Mouse (Mus musculus) G1E (cell line): ENCODE data around the gene Lsm2. TPM values are rescaled to one million over a fixed set of nuclear protein-coding genes. Genes with fewer than 3 reads are reported as not detected.

Source experiments
- ATAC-seq: 2 replicates; pipeline ENCODE4 v1.8.0; 2016; ENCODE audit warnings: mild to moderate bottlenecking; ENCODE audit not compliant: insufficient number of reproducible peaks, poor library complexity, low FRiP score, severe bottlenecking; ENCODE audit errors: extremely low read depth
- DNase-seq: peaks from one replicate; pipeline ENCODE4 v3.0.0; 2012; ENCODE audit warnings: low spot score
- H3K27me3 ChIP-seq: 2 replicates; pipeline ENCODE4 v1.6.1; 2012; ENCODE audit warnings: mild to moderate bottlenecking, low read length, inconsistent platforms; ENCODE audit not compliant: insufficient read depth
- H3K36me3 ChIP-seq: replicated peaks from 2 replicates; pipeline ENCODE3; 2012; ENCODE audit warnings: mild to moderate bottlenecking, inconsistent platforms
- H3K4me1 ChIP-seq: 2 replicates; pipeline ENCODE4 v1.6.1; 2012; ENCODE audit warnings: low read depth, low read length, inconsistent platforms, mixed read lengths; ENCODE audit not compliant: insufficient read depth
- H3K4me3 ChIP-seq: 2 replicates; pipeline ENCODE4 v1.5.1; 2012; ENCODE audit warnings: low read depth, mild to moderate bottlenecking, inconsistent platforms, low read length, moderate library complexity, mixed read lengths
- H3K9me3 ChIP-seq: replicated peaks from 2 replicates; pipeline ENCODE4 v1.6.1; 2012; ENCODE audit warnings: inconsistent platforms
- CTCF ChIP-seq: IDR thresholded peaks from 2 replicates; pipeline ENCODE4 v1.5.1; 2012; ENCODE audit warnings: low read depth, low read length, inconsistent platforms, mixed read lengths
- GATA1 ChIP-seq: IDR thresholded peaks from 2 replicates; pipeline ENCODE4 v1.6.1; 2012; ENCODE audit warnings: borderline replicate concordance, low read length, inconsistent platforms, mixed read lengths
- GATA2 ChIP-seq: IDR thresholded peaks from 2 replicates; pipeline ENCODE4 v1.6.1; 2012; ENCODE audit warnings: low read depth, low read length, inconsistent platforms, borderline replicate concordance
- POLR2AphosphoS5 ChIP-seq: IDR thresholded peaks from 2 replicates; pipeline ENCODE4 v1.6.1; 2012; ENCODE audit warnings: low read depth, low read length, inconsistent platforms; ENCODE audit not compliant: insufficient replicate concordance
- TAL1 ChIP-seq: conservative IDR thresholded peaks from 2 replicates; pipeline ENCODE4 v1.6.1; 2012; ENCODE audit warnings: low read depth, low read length, inconsistent platforms, mixed read lengths
- polyA plus RNA-seq: library from polyadenylated mRNA; stranded (reverse); fragments of >175 nt; gene quantifications from 2 replicates; pipeline ENCODE4 v1.2.3, GENCODE M21; 2012
- total RNA-seq, 2 experiments: library from RNA; stranded (forward) in 1 of 2; stranded (reverse) in 1 of 2; fragments of 200-1000 nt in 1 of 2; fragments of >200 nt in 1 of 2; fragmentation: Nextera tagmentation in 1 of 2; gene quantifications; 2 replicates each; pipeline ENCODE4 v1.2.3; 2014 to 2017

Lsm2 gene
- total and polyA plus RNA-seq, 3 experiments = 71.9 to 263 (median 195) TPM

DNA sequence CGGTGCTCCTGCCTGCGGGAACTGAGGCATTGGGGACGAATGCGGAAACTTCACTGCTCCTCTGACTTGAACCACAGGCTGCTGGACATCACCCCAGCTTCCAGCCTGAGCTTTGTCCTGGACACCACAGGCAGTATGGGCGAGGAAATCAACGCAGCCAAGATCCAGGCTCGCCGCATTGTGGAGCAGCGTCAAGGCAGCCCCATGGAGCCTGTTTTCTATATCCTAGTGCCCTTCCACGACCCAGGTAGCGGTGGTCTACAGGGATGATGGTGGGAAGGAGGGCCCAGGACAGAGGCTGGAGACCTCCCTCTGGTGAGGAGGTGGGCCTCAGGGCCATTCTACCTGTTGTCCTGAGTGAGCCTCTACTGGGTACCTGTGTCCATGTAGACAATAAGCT lies 38.2 kb downstream of the Lsm2 start:
- TF ChIP-seq GATA1 (no peak), POLR2AphosphoS5 (no peak), TAL1 (no peak), GATA2 (no peak), CTCF (no peak)
- ATAC-seq = no peak
- H3K36me3 ChIP-seq = peaks cover 70% of the 10 kb centered on the region
- DNase-seq = no peak
- no peaks in the 10 kb centered on the region for H3K9me3 ChIP-seq
- H3K4me3 ChIP-seq = no peak overlapping the region
- no peaks in the 10 kb centered on the region; the same call in 1 of the 2 replicates for H3K27me3 ChIP-seq
- H3K4me1 ChIP-seq = peaks cover 94% of the 10 kb centered on the region

DNA sequence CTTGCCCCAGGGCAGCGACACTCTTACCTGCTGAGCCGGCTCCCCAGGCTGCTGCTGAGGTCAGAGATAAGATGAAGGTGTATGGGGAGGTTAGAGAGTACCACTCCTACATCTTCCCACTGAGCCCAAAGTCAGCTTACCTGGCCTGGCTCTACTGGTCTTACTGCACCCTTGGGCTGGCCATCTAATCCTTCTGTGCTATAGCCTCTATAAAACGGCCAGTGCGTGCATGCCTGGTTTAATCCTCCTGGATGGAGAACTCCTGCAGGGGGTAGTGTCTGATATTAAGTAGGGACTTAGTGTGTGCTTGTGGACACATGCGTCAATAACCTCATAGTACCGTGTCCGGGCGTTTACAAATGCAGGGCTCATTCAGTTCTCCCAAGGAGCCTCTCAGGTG lies 38.9 kb downstream of the Lsm2 start:
- ATAC-seq (no peak), DNase-seq (no peak)
- no peak for TF ChIP-seq POLR2AphosphoS5
- TF ChIP-seq GATA1 = no peak
- TF ChIP-seq TAL1 = no peak
- no peak for TF ChIP-seq CTCF
- TF ChIP-seq GATA2 = no peak
- H3K4me1 ChIP-seq = peaks cover 94% of the 10 kb centered on the region
- H3K36me3 ChIP-seq = peaks cover 68% of the 10 kb centered on the region
- H3K4me3 ChIP-seq = no peak overlapping the region; the same call in 1 of the 2 replicates
- no peaks in the 10 kb centered on the region for H3K9me3 ChIP-seq
- H3K27me3 ChIP-seq = no peaks in the 10 kb centered on the region

DNA sequence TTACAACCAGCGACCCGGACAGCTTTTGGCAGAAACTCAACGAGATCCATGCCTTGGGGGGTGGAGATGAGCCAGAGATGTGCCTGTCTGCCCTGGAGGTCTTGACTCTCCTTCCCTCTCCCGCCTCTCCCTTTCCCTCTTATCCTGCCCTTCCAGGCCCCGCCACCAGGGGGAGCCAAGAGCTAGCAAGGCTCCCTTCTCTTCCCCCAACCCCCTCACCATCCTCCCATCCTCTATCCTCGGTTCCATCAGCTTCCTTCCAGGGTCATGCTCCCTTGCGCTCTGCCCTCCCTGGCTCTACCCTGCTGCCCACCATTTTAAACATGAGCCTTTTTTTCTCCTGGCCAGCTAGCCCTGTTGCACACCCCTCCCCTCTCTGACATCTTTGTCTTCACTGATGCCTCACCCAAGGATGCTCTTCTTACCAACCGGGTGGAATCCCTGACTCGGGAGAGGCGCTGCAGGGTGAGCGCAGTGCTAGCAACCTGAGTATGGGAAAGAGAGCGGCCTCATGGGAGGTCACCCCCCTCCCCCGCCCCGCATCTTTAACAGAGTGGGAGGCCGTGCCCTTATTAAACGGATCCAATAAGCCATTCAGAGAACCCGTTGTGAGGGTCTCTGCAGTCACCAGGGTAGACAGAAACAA lies 39.6 kb downstream of the Lsm2 start:
- Histone ChIP-seq H3K27me3 (no peaks in the 10 kb centered on the region), H3K9me3 (no peaks in the 10 kb centered on the region), H3K36me3 (peaks cover 68% of the 10 kb centered on the region), H3K4me3 (peak overlapping the region; percentile 68; the same call in 1 of the 2 replicates), H3K4me1 (peaks cover 94% of the 10 kb centered on the region)
- TF ChIP-seq GATA2 (no peak), GATA1 (no peak), CTCF (peak; percentile 87), POLR2AphosphoS5 (no peak)
- ATAC-seq = 0 out of 2 replicates have a peak, but pooled peaks have one; percentile 12
- peak; percentile 69 for DNase-seq

DNA sequence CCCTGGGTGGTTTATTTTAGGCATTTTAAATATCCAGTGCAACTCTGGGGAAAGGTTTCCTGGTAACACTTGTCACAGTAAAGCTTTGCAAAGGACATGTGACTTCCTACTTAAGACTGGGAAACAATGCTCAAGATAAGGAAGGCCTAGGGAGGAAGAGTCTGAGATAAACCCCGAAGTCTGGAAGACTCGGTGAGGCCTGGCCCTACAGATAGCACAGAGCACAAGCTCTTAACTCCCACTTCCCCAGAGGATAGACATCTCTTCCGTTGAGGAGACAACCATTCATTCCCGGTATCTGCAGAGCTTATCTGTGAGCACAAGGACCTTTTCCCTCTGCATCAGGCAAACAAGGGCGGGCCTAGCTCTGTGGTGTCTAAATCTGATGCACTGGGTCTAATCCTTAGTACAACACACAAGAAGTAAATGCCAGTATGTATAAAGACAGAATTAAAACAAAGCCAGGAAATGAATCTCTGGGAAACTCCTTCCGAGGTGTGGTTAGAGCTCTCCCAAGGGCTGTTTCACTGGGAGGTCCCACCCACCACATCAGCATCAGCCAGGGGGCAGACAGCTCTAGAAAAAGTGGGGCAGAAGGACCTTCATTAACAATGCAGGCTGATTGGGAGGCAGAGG lies 40.3 kb downstream of the Lsm2 start:
- peak; percentile 85 for ATAC-seq
- Histone ChIP-seq H3K4me3 (peak overlapping the region; percentile 68; the same call in 1 of the 2 replicates), H3K9me3 (no peaks in the 10 kb centered on the region), H3K27me3 (no peaks in the 10 kb centered on the region), H3K36me3 (peaks cover 65% of the 10 kb centered on the region), H3K4me1 (peaks cover 93% of the 10 kb centered on the region)
- TF ChIP-seq TAL1 (peak; percentile 95), GATA2 (peak; percentile 49; the same call in 1 of the 2 replicates), GATA1 (no peak)
- DNase-seq = peak; percentile 58

DNA sequence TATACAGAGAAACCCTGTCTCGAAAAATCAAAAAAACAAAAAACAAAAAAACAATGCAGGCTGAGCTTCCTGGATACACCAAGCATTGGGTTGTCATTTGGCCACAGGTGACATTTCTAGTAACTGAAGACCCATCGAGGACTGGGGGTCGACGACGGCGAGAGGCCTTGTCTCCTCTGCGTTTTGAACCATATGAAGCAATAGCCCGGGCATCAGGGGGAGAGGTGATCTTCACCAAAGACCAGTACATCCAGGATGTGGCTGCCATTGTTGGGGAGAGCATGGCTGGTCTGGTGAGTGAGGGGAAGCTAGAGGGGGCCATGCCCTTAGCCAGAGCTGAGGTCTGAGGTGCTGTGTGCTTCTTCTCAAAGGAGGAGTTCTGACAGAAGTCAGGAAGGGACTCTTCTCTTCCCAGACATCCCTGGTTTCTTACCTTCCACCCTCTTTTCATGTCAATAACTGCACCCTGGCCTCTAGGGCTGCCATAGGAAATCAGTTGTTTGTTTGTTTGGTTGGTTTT lies 40.9 kb downstream of the Lsm2 start:
- no peaks in the 10 kb centered on the region for H3K27me3 ChIP-seq
- ATAC-seq = no peak
- TF ChIP-seq GATA2 (no peak), CTCF (no peak), TAL1 (no peak), POLR2AphosphoS5 (no peak), GATA1 (no peak)
- H3K4me3 ChIP-seq = peak overlapping the region; percentile 48; the same call in 1 of the 2 replicates
- peaks cover 59% of the 10 kb centered on the region for H3K36me3 ChIP-seq
- H3K4me1 ChIP-seq = peaks cover 93% of the 10 kb centered on the region
- DNase-seq = no peak
- no peaks in the 10 kb centered on the region for H3K9me3 ChIP-seq

DNA sequence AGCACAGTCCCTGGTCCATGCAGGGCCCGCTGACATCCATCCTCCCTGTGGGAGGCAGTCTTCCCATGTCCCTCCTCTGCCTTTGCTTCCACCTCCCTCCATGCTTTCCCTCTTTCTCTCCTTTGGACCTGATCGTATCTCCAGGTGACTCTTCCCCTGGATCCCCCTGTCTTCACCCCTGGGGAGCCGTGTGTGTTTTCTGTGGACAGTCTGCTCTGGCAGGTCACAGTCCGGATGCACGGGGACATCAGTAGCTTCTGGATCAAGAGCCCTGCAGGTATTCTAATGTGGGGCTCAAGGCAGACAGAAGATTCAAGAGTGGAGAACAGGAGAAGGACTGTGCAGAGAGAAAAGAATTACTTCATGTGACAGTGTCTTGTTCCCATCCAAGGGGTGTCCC lies 41.6 kb downstream of the Lsm2 start:
- Histone ChIP-seq H3K4me3 (peak overlapping the region; percentile 66; the same call in 1 of the 2 replicates), H3K27me3 (no peaks in the 10 kb centered on the region), H3K36me3 (peaks cover 54% of the 10 kb centered on the region), H3K9me3 (no peaks in the 10 kb centered on the region), H3K4me1 (peaks cover 93% of the 10 kb centered on the region)
- no peak for DNase-seq
- TF ChIP-seq GATA2 (no peak), GATA1 (no peak), POLR2AphosphoS5 (no peak), TAL1 (no peak), CTCF (no peak)
- no peak for ATAC-seq
